Mouse (Mus musculus) spleen, postnatal 10 days (tissue): Measurements from ENCODE around the gene Dnajb1.

Experiments
- DNase-seq, 2 experiments: peaks; one replicate each; pipeline ENCODE4 v3.0.0; 2021 to 2022; ENCODE audit warnings: low spot score in 2 of 2

The Dnajb1 gene

DNA sequence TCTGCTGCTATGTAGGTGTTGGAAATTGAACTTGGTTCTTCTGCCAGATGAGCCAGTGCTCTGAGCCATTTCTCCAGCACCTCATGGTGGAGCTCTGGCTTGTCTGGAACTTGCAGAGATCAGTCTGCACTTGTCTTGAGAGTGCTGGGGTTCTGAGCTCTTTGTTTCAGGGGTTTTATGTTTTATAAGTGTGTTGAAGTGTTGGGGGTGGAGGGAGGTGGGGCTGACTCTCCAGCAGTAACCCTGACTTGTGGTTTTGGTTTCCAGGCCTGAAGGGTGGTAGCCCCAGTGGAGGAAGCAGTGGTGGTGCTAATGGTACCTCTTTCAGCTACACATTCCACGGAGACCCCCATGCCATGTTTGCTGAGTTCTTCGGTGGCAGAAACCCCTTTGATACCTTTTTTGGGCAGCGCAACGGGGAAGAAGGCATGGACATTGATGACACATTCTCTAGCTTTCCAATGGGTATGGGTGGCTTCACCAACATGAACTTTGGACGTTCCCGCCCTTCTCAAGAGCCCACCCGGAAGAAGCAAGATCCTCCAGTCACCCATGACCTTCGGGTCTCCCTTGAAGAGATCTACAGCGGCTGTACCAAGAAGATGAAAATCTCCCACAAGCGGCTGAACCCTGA lies 1.7 kb downstream of the Dnajb1 start:
- DNase-seq = no peak

DNA sequence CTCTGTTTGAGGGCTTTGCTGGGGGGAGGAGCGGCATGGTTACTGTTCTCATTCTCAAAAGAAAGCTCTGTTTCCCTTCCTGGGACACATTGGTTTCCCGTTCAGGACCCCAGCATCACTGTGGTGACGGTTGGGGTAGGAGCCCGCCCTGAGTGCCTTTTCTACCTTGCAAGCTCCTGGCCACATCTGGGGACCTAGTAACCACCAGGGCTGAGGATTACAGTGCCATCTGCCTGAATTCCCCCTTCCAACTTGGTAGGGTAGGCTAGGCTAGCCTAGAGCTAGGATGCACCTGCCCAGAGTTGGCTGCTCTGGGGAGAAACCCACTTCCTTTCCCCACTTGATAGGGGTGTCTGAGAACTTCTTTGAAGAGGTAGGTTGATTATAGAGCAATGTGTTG lies 3.9 kb downstream of the Dnajb1 start:
- no peak for DNase-seq

DNA sequence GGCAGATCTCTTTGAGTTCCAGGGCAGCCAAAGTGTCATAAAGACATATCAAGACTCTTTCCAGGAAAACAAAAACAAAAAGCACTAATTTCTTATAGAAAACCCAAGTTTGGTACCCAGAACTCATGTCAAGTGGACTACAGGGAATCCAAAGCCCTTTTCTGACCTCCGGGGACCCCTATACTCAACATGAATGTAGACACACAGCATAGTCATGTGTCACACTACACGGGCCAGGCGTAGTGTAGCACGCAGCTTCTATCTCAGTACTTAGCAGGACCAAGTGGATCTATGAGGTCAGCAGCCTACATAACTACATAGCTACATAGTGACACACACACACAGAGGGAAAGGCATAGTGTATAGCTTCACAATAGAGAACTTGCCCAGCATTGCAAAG lies 5.7 kb downstream of the Dnajb1 start:
- DNase-seq = no peak

DNA sequence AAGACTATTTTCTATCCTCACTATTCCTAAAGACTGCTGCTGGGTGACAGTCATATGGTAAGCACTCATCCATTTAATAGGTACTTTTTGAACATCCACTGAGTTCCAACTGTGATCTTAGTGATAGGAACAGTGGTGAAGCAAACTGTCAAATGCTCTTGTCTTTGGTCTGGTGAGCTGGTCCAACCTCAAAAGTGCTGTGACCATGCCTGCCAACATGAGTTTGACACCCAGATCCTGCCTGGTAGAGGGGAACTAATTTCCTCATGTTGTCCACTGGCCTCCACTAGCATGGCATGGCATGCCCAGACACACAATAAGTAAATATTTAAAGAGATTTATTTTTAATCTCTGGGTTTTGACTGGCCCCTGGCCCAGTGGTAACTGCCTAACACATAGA lies 8.6 kb downstream of the Dnajb1 start:
- no peak for DNase-seq

DNA sequence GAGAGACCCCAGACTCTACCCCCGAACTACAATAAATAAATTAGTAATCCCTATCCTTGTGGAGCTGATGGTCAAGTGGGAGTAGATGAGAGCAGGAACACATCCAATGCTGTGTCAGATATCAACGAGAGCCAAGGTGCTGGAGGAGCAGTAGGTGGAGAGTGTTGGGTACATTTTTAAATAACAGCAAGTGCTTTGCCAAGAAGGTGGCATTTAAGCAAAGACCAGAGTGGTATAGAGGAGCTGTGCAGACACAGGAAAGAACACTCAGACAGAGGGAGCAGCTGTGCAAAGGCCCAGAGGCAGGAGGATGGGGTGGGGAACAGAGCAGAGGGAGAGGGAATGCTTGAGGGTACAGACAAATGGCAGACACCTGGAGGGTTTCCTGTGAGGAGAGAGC lies 9.1 kb downstream of the Dnajb1 start:
- DNase-seq = no peak

DNA sequence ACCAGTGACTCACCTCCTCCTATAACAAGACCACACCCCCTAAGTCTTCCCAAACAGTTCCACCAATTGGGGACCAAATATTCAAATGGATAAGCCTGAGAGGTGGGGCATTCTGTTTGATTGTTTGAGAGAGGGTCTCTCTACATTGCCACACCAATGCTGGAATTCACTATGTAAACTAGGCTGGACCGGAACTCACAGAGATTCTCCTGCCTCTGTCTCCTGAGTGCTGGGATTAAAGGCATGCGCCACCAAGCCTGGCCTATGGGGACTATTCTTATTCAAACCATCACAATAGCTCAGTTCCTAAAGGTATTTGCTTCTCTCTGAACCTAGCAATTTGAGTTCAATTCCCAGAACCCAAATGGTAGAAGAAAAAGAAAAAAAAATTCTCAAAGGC lies 10.6 kb downstream of the Dnajb1 start:
- no peak for DNase-seq

DNA sequence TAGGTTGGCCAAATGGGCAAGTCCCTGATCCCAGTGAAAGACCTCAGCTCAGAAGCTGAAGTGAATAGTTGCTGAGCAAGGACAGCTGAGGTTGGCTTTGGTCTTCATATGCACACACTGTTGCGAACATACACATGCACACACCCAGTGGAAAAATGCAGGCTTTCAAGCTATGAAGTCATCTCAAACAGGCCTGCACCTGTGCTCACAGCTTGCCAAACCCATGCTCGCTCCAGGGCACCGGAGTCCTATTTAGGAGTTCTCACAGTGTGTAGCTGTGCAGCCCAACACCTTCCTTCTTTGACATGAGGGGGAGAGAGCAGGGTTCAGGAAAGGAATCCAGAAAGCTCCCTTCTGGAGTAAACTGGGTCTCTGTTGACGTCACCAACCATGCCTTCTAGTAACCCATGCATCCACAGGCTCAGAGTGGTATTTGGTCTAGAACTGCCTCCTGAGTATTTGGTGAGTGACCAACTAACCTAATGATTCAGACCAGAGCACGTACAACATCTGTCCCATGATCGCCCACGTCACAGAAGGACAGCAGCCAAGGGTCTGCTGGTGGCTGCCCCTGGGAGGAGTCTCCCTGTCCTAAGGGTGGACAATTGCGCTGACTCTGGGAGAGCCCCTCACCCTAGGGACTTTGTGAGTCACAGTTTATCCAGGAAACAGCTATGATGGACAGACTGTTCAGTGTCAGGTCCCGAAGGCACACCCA lies 11.7 kb downstream of the Dnajb1 start:
- no peak for DNase-seq

DNA sequence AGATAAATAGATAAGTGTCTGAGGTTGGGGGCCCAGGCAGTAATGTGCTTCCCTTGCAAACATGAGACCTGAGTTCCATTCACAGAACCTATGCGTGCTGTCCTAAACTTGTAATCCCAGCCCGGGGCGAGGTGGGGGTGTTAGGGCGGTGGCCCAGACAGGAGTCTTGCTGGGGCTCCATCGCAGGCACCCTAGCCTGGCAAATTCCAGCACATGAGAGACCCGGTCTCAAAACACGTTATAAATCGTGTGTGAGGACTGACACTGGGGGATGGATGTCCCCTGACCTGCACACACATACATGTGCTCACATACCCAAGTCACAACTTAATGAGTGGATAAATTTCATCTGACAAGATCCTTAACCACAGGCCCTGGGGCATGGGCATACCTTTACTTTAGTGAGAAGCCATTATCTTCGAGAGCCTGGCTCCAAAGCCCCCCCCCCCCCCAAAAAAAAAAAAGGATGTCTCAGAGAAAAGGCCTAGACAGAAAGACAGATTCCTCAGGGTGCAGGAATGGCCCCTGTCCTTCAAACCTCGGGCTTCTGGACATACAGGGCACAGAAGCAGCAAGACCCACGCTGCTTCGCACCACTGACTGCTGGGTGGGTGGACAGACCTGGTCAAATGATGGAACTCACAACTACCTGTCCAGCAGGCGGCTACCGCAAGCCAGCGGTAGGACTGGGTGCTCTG lies 13.8 kb downstream of the Dnajb1 start:
- DNase-seq = no peak

DNA sequence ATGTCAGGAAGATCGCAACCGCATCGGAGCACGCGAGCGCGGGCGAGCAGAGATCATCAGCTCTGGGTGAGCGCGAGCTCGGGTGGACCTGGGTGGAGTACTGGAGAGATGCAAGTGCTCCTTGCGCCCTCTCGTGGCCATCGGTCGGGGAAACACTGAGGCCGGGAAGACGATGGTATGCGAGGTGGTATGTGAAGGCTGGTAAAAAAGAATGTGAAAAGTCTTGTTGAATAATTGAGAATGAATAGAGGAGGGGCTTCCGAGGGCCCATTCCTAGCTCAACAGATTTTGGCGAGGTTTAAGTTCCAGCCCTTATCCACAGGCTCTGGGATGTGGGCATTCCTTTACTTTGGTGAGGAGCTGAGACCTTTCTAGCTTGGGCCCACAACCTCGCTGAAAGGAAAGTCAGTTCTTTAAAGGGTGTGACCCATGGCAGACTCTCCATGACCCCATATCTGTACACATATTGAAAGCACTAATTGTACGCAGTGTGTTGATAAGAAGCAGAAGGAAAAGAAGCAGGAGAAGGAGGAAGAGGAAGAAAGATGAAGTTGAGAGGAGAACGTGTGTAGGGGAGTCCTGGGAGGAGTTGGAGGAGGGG lies 14.5 kb downstream of the Dnajb1 start:
- DNase-seq = peak; percentile 93 to 97

DNA sequence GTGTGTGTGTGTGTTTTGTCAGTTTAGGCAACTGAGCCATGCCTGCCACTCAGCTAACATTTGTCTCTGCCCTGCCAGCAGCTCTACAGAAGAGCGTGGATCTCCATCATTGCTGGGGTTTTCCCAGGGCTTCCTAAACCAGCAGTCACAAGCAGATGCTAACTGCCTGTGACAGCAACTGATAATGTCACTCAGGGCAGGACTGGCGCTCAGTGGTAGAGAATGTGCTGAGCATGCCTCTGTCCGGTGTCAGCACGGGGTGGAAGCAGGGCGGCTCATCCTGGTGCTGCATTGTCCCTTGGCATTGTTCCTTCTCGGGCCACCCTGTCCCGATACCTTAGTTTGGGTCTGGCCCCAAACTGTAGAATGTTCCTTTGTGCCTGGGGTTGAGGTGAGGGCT lies 15.6 kb downstream of the Dnajb1 start:
- peak in 1 of 2 experiments; percentile 37 for DNase-seq

DNA sequence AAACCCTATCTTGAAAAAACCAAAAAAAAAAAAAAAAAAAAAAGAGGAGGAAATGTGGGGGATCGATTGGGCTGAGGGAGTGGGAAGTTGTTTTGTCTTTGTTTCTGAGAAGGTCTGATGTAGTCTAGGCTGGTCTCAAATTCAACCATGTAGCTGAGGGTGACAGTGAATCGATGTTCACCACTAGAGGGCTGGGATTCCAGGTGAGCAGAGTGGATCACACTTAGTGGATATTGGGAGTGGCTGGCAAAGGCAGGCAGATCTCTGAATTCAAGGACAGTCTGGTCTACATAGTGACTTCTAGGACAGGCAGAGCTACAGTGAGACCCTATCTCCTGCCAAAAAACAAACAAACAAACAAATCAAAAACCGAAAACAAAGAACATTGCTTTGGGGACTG lies 16.7 kb downstream of the Dnajb1 start:
- peak in 1 of 2 experiments; percentile 45 for DNase-seq

DNA sequence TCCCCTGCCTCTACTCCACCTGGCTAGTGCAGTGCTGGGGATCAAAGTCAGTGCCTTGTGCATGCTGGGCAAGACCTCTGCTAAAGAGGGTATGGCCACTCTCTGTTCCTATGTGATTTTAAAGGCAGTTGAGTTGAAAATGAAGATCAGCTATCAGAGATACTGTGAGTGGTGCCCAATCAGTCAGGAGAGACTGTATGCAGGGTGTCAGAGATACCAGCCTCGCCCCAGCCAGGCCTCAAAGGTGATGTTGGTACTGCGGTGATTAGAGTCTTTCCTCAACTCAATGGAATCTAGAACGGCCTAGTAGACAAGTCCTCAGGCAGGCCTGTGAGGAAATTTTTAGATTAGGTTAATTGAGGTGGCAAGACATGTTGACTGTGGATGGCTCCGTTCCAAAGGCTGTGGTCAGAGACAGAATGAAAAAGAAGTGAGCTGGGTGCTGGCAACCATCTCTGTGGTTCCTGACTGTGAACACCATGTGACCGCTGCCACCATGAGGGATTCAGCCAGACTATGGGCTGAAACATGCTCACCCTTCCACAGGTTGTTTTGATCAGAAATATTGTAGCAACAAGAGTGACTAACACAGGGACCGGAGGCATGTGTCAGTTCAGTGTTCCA lies 17.8 kb downstream of the Dnajb1 start:
- no peak for DNase-seq

DNA sequence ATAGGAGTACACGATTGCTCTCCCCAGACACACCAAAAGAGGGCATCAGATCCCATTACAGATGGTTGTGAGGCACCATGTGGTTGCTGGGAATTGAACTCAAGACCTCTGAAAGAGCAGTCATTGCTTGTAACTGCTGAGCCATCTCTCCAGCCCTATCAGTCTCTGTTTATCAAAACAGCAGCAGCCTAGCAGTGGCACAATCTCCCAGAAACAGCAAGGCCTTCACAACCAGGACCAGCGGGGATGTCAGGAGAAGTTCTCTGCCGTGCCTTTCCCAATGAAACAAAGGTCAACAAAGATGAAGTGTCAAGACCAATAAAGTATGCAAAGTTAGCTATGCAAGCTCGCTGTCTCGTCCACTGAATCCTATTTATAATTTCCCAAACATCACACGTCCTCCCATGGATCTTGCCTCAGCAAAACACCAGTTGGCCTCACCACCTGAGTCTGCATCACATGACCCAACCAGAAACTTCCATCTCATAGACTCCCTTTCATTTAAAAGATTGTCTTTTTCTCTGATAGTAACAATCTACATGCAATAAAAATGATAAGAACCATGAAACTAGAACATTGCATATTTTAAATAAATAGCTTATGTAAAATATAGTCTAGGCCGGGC lies 24.2 kb downstream of the Dnajb1 start:
- no peak for DNase-seq

DNA sequence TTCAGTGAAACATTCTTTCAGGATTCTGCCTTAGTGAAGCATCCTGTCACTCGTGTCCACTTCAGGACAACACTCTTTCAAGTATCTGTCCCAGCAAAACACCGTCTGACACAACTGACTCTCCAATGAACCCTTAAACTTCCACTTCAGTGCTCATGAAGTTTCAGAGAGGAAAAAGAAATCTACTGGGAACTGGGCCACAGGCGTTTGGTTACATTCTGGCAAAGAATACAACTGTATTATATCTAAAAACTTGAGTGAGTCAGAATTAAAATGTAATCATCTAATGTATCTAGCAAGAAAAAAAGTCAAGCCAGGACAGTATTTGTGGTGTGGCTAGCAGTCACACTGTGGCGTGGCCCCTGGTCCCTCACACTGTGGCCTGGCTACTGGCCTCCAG lies 30.9 kb downstream of the Dnajb1 start:
- no peak for DNase-seq

DNA sequence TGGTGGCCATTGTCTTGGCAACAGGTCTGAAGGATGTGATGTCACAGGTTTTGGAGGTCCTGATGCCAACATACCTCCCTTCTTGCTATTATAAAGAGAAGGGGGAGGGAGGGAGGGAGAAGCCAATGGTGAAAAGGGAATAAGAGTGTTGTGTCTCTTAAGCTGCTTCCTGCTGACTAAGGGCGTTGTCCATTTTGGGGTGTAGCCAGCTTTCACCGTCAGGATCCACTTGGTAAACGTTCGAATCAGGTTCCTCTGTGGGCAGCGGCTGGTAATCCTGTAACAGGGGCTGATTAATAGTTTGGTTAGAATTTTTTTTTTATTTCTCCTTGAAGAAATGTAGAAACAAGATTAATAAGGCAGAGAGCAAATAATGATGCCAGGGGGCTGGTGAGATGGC lies 31.7 kb downstream of the Dnajb1 start:
- DNase-seq = no peak

DNA sequence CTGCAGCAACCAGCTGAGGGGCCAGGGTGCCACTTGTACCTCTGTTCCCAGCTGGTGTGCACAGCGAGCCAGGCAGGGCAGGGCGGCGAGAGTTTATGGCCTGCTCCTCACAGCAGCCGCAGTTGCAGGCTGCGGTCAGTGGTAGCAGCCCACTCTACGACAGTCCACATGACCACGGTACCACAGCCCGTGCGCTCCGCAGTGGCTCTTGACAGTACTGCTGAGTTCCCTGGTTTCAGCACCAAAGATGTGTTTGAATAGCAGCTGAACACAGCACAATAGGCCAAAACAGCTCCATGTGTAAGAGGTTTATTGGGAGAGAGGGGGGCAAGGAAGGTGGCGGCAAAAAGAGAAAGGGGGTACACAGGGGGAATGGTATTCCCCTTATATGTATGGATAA lies 39.5 kb downstream of the Dnajb1 start:
- DNase-seq = no peak

DNA sequence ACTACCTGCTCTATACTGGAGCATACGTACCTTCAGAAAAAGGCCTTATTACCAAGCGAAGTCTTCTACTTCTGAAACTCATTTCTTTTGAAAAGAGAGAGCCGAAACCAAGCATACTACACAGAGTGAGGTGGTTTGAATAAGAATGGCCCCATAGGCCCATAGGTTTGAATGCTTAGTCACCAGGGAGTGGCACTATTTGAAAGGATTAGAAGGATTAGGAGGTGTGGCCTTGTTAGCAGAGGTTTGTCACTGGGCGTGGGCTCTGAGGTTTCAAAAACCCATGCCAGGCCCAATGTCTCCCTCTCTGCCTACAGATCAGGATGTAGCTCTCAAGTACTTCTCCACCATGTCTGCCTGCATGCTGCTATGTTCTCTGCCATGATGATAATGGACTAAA lies 40.0 kb downstream of the Dnajb1 start:
- DNase-seq = no peak

DNA sequence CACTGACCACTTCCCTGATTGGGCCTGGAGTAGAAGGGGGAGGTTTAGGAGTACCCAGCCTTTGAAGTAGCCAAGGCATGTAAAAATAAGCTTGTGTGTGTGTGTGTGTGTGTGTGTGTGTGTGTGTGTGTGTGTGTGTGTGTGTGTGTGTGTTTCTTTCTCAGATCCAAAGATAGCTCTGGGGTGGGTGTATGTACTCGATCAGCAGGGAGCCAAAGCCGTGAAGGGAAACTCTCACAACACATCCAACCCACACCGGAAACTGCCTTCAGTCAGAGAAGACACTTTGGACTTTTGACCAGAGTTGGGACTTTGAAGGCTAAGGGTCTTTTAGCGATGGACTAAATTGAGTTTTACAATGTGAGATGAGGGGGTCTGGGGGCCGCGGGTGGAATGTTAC lies 41.7 kb downstream of the Dnajb1 start:
- no peak for DNase-seq

DNA sequence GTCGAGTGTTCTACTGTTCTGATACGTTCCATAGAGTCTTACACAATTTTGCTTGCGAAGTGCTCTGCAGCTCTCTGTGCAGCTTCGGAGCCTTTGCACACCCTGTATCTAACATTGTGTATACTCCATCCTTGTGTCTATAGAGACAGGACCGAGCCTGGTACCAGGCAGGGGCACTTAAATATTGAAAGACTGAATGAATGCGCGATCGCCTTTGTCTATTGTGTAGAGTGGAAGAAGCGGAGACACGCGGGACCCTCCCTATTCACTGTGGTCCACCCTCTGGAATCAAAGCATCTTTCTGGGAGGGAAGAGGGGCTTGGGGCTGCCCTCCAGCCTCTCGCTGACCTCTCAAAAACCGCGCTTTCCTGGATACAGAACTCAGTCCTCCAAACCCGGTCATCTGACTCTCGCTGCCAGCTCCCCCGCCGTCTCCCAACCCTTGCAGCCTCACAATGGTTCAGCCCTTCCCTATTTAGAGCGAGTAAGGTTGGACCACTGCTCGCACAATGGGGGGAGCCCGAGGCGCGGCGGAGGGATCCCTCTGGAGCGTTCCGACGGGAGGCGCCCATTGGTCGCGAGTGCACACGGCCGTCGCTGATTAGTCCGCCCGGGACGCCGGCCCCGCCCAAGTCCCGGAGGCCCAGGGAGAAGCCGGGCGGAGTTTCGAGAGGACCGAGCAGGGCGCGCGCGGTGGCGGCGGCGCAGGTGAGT lies 44.2 kb downstream of the Dnajb1 start, which contains the start of gene Gipc1:
Gipc1 (plus strand) TSS at position 648 of the 714 bp plus-strand sequence.
- peak; percentile 85 to 95 for DNase-seq

DNA sequence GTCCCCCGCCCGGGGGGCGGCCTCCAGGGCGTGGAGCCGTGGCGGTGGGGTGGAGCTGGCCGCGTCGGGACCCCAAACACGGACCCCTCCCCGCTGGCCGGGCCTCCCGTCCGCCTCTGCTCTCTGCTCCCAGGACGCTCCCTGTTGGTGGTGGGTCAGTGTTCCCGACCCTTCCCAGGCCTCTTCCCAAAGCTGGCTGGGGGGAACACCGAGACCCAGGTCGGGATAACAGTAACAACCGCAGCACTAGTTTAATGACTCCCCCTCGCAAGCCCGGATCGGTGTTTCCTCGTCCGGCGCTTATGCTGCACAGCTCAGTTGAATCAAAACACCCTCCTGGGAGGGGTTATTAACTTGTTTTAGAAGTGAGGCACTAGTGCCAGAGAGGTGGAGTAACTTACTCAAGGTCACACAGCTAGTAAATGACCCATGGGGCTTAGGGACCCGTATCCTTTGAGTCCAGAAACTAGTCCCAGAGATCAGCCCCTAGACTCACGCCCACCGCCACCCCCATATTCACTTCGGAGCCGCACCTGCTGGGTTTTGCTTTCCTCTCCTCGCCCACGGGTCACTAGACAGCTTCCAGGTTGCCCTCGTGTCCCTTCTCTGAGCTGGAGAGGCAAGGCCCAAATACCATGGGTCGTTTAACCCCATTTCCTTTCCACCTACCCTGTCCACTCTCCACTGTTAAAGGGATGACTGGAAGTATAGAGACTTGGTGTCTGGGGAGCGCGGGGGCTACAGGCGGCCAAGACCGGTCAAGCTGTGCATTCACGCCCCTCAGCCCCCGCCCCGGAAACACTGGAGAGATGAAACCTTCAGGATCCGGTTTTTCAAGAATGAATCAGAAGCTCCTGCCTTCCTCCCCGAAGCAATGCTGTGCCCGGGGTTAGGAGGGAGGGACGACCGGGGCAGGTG lies 45.0 kb downstream of the Dnajb1 start:
- no peak for DNase-seq
